ENCODE assay signal across 15 mouse cellular contexts in genomic region chr10:127658076-127658475, GRCm38 (mm10). TPM values are rescaled to one million over a fixed set of nuclear protein-coding genes. Genes with fewer than 3 reads are reported as not detected.
DNase-seq lines count a peak whose midpoint lies in the region; ATAC-seq lines count a peak whose summit lies in the region.
"Had no signal": no experiment of that assay in that cellular context is flagged by ENCODE, and none has a peak within 500 bp of the region (broad histone marks: within the 10 kb centered on the region; RNA-seq: fewer than 3 reads in every experiment).

No protein-coding gene starts in this region.

- no peak overlapping the region for H3K27ac ChIP-seq in intestine, embryonic 15.5 days
- H3K27ac ChIP-seq: forebrain, embryonic 15.5 days; liver, embryonic 14.5 days had no signal

- peak; percentile 71 for ATAC-seq in intestine, embryonic 15.5 days
- ATAC-seq: forebrain, embryonic 15.5 days had no signal

- peaks cover 16% of the 10 kb centered on the region; the same call in 1 of the 2 replicates for H3K36me3 ChIP-seq in intestine, embryonic 15.5 days
- H3K36me3 ChIP-seq: forebrain, embryonic 15.5 days had no signal

- 14% methylated on average over 6 of the region's 6 CpGs for WGBS in intestine, embryonic 15.5 days

- no peaks in the 10 kb centered on the region for H3K9me3 ChIP-seq in intestine, embryonic 15.5 days
- H3K9me3 ChIP-seq: forebrain, embryonic 15.5 days; megakaryocyte, embryonic 14.5 days had no signal

- peak overlapping the region; percentile 39 for H3K4me2 ChIP-seq in intestine, embryonic 15.5 days (replicated peaks)
- H3K4me2 ChIP-seq: forebrain, embryonic 15.5 days had no signal

- DNase-seq in heart, adult 11 months = peak; percentile 92
- no peak for DNase-seq in heart, postnatal 4 days
- peak; percentile 20 for DNase-seq in lung, postnatal 36 days
- DNase-seq in lung, postnatal 10 days = no peak
- peak; percentile 82 for DNase-seq in yolk sac, embryonic 10.5 days (ENCODE audit: low spot score)
- DNase-seq in embryo, embryonic 9.5 days (ENCODE audit: extremely low spot score) = no peak
- DNase-seq in right cerebral cortex, postnatal 14 days = no peak
- DNase-seq: B cell, adult 2 months; cerebellum, adult 9-10 months; gastrocnemius, postnatal 25 days; thymus, adult 18-20 months had no signal

- peak overlapping the region; percentile 3; the same call in 1 of the 2 replicates for H3K9ac ChIP-seq in intestine, embryonic 15.5 days
- H3K9ac ChIP-seq: forebrain, embryonic 15.5 days; liver, embryonic 14.5 days had no signal

- no peaks in the 10 kb centered on the region for H3K27me3 ChIP-seq in intestine, embryonic 15.5 days (replicated peaks)
- H3K27me3 ChIP-seq: megakaryocyte, embryonic 14.5 days had no signal

- peaks cover 34% of the 10 kb centered on the region for H3K4me1 ChIP-seq in intestine, embryonic 15.5 days (replicated peaks)

- H3K4me3 ChIP-seq in intestine, embryonic 15.5 days (replicated peaks) = peak overlapping the region; percentile 20; the same call in 1 of the 2 replicates
- H3K4me3 ChIP-seq: forebrain, embryonic 15.5 days; megakaryocyte, embryonic 14.5 days had no signal

RNA-seq across cellular contexts. Expression of gene Nemp1, which starts 8.6 kb away (rescaled TPM):
- total RNA-seq in heart, postnatal 4 days (2021) = 1 to 10 TPM; 8.9 TPM
- 5.7 and 6.9 TPM in 2 replicates for polyA plus RNA-seq in intestine, embryonic 15.5 days (2015; fragmentation: Nextera tagmentation; extraction: Ambion mirVana)

RNA-seq across cellular contexts. Expression of gene Nab2, which starts 10.3 kb away (rescaled TPM):
- total RNA-seq in heart, postnatal 4 days (2021) = 10 to 100 TPM; 13.5 to 14.9 TPM
- polyA plus RNA-seq in intestine, embryonic 15.5 days (2015; fragmentation: Nextera tagmentation; extraction: Ambion mirVana) = 8.3 and 8.7 TPM in 2 replicates

RNA-seq across cellular contexts. Expression of gene Stat6, which starts 15.3 kb away (rescaled TPM):
- 10 to 100 TPM; 41.7 to 42.1 TPM for total RNA-seq in heart, postnatal 4 days (2021)
- polyA plus RNA-seq in intestine, embryonic 15.5 days (2015; fragmentation: Nextera tagmentation; extraction: Ambion mirVana) = 37.7 and 39.9 TPM in 2 replicates

RNA-seq across cellular contexts. Expression of gene Lrp1, which starts 37.1 kb away (rescaled TPM):
- 10 to 100 TPM; 68.8 to 73.0 TPM for total RNA-seq in heart, postnatal 4 days (2021)
- polyA plus RNA-seq in intestine, embryonic 15.5 days (2015; fragmentation: Nextera tagmentation; extraction: Ambion mirVana) = 67.2 and 77.1 TPM in 2 replicates

RNA-seq across cellular contexts. Expression of gene Myo1a, which starts 46.9 kb away (rescaled TPM):
- under 1 TPM; 0.10 to 0.36 TPM for total RNA-seq in heart, postnatal 4 days (2021)
- 33.8 and 36.7 TPM in 2 replicates for polyA plus RNA-seq in intestine, embryonic 15.5 days (2015; fragmentation: Nextera tagmentation; extraction: Ambion mirVana)

Comparison
In these comparisons a context has a peak if more than half of its experiments do, and no peak if none do; other contexts are left out.
1. DNase-seq: peak in heart, adult 11 months (single experiment), lung, postnatal 36 days (single experiment) and yolk sac, embryonic 10.5 days (single experiment); none in heart, postnatal 4 days (single experiment), lung, postnatal 10 days (single experiment), embryo, embryonic 9.5 days (single experiment) and right cerebral cortex, postnatal 14 days (single experiment).